Mouse (Mus musculus) kidney, adult 18-20 months (tissue): ENCODE data around the gene Rapgef1.
"Not testable (repeated sequence)": the region's sequence is repeated elsewhere in the genome, so short reads cannot be mapped to it uniquely, and the experiment has no call there.

ENCODE experiments used
- DNase-seq: peaks from one replicate; pipeline ENCODE4 v3.0.0; 2021

Rapgef1 gene

DNA sequence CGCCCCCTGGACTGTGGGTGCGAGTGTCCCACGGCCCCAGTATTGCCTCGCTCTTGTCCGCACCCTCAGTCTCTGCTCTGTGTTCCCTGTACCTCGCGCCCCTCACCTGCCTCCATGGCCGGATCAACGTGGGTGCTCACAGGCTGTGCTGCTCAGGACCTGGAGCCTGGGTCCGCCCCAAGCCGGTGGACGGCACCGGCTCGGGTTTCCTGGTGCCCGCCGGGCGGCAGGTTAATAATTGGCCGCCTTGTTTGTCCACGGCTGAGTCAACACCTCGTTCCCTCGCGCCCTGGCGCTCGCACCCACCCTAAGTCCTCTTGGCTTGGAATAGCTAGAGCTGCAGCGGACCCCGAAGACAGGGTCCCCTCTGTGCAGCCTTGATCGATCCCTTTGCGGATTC, 132.0 kb downstream of the Rapgef1 start, which contains the start of gene Gm13420:
Gene Gm13420, minus strand, starts transcription at position 189 of the 400 bp plus-strand sequence.
- DNase-seq, result peak; percentile 80

DNA sequence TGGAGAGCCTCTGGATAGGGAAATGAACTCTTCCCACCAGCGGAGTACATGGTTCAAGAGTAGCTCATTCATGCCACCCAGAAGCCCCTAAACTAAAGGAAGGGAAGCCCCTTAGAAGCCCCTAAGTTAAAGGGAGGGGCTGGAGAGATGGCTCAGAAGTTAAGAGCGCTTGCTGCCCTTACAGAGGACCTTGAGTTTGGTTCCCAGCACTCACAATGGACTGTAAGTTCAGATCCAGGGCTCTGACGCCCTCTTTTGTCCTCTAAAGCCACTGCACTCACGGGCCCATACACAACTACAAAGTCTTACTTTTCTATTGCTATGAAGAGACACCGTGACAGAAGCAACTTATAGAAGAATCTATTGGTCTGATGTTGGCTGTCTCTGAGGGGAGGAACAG, 132.9 kb downstream of the Rapgef1 start:
- DNase-seq, result no peak

DNA sequence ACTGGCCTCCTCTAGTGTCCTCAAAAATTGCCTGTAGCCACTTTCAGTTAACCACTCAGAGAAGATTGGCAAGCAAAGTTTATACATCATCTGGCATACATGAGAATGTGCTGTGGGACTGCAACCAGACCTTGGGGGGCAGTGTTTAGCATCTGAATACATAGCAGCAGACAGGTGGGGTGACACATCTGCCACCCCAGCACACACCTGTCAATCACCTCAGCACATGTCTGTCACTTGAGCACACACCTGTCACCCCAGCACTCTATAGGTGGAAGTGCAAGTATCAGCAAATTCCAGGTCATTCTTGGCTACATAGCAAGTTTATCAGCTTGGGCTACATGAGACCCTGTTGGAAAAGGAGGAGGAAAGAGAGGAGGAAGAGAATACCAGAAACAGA, 136.2 kb downstream of the Rapgef1 start:
- DNase-seq, result no peak

DNA sequence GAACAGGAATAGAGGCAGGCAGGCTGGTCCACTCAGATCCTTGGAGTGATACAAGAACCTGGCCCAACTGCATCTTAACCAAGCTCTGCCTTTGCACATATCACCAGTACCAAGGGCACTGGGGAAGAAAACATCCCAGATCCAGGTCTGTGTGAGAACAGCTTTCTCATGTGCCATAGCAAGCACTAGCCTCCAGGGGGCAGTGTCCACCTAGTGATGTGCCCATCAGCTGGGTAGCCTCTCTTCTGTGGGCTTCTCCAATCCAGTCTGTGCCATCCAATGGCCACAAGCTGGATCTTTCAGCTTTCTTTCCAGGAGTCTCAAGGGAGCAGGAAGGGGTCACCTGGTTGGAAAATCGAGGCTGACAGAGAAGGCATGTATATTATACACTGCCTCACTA, 145.3 kb downstream of the Rapgef1 start:
- peak; percentile 73 for DNase-seq

GRCm38 (mm10) chr2:29767976-29768709, 148.6 kb downstream of the Rapgef1 start:
- peak; percentile 58 for DNase-seq

- DNase-seq, result no peak
These were observed 149.4 kb downstream of the Rapgef1 start for GRCm38 (mm10) chr2:29768901-29769300.

- peak; percentile 7 for DNase-seq
These were observed 150.6 kb downstream of the Rapgef1 start for GRCm38 (mm10) chr2:29770162-29770561.

DNA sequence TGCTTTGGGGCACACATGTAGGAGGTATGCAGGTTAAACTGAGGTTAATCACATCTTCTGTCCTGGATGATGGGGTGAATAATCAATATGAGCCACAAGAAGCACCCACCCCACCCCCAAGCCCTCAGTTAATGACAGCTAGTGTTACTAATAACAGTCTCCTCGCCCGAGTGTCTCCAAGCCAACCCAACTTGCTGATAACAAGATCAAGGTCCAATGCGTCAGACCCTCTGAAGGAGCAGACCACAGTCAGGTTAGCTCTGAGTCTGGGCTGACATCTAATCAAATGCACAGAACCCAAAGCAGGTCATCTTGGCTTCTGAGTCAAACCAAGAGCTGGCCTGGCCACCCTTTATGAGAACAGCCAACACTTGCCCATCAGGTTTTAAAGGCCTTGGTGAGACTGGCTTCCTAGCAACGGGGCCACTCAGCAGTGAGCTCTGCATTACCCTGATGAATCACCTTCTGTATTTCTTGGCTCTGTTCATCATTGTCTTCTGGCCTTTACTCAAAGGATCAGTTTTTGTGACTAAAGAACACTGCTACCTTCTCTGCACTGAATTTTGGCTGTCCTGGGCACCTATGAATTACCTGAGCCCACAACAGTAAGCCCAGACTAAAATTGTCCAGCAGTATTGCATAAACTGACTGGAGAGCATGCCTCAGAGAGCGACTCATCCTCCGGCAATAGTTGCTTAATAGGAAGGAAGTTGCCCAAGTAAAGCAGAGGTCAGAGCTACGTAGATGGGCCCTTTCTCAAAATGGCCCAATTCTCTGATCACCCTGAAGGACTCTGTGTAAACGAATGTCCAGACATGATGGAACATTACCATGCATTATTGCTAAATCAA, 152.3 kb downstream of the Rapgef1 start:
- DNase-seq, result no peak

DNA sequence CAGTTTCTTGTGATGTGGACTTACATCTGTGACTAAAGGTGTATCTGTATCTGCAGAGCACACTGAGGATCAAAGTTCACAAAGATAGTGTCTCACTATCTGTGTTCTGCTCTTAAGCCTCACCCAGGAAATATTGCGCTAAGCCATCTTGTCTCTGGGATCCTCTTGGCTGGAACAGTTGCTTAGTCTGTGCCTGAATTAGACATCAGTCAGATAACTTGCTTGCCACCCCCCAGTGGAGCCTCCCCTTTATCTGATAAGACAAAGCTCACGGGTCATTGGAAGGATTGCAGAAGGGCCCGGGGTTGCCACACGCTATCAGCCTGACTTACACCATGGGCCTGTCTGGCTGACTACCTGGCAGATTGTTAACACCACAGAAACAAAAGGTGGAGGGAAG, 153.8 kb downstream of the Rapgef1 start:
- DNase-seq, result no peak

- not testable (repeated sequence) for DNase-seq
These were observed 161.7 kb downstream of the Rapgef1 start for GRCm38 (mm10) chr2:29781256-29781655.

DNA sequence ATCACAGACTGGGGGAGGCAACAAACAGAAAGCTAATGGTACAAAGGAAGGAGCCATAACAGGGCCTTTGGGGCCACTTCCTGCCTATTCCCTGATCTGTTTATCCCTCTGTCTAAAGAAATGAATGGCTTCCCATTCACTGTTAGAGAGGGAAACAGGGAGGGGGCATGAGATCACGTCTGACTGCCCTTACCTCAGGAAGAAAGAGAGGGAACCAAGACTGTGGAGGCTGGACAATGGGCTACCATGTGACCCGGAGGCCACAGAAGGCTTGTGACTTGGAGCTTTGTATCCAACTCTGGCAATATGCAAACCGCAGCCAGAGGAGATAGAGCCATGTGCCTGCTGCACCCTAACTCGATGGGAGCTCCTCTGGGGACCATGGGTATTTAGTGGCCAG, 164.8 kb downstream of the Rapgef1 start:
- no peak for DNase-seq

- DNase-seq, result peak; percentile 91
These were observed 167.8 kb downstream of the Rapgef1 start, which contains the start of gene Coq4 for GRCm38 (mm10) chr2:29787104-29787917. TSS of gene Coq4 (plus strand) at chr2:29787493.

DNA sequence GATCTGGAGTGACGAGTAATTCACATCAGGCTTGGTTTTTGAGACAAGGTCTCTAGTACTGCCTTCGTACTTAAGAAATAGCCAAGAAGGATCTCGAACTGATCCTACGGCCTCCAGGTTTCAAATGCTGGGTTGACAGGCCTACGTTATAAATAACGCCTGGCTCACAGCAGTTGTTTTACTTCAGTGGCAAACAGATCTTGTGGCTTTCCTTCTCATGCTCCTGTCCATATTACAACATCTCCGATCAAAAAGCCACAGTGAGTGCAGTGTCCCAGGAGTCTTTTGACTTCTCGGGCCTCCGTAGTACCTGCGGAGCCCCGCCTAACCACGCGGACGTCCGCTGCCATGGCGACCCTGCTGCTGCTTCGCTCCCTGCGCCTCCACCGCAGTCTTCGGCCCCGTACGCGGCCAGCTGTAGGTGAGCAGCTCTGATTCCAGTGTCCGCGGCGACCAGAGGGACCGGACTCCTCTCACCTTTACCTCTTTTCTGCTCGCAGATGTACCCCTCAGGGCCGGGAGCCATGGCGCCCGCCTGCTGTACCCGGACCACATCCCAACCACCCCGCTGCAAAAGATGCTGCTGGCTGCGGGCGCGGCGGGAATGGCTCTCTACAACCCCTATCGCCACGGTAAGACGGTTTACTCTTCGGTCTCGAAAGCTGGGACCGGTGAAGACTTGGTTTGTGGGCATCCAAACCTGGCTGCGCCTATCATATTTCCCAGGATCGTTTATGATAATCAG, 168.6 kb downstream of the Rapgef1 start, which contains the start of gene Trub2:
Gene Trub2, minus strand, starts transcription at position 566 of the 745 bp plus-strand sequence.
- peak; percentile 91 for DNase-seq
